Mouse (Mus musculus): ENCODE results near the gene Kcnk4. TPM values are rescaled to one million over a fixed set of nuclear protein-coding genes. Genes with fewer than 3 reads are reported as not detected.

The Kcnk4 gene
- polyA plus RNA-seq, 1 experiment from 2014 or later = 0.46 TPM

GRCm38 (mm10) chr19:6968491-6969271 is 34.4 kb upstream of the Kcnk4 start:
- 5% methylated on average over 15 of the region's 15 CpGs for WGBS
- Histone ChIP-seq H3K36me3 (ENCODE audit: insufficient read depth, low read length) (peaks cover 22% of the 10 kb centered on the region), H3K27me3 (ENCODE audit: insufficient read depth, low read length) (no peaks in the 10 kb centered on the region), H3K4me2 (ENCODE audit: low read length) (peak overlapping the region; percentile 67), H3K4me1 (replicated peaks; ENCODE audit: insufficient read depth, low read length) (peaks cover 26% of the 10 kb centered on the region), H3K9ac (ENCODE audit: low read depth, low read length) (peak overlapping the region; percentile 79), H3K4me3 (replicated peaks; ENCODE audit: low read depth, low read length) (peak overlapping the region; percentile 58), H3K27ac (peak overlapping the region; percentile 65; the same call in 1 of the 2 replicates), H3K9me3 (replicated peaks; ENCODE audit: low read length) (no peaks in the 10 kb centered on the region)
- DNase-seq (ENCODE audit: low spot score) = peak; percentile 35
- ATAC-seq (replicated peaks; ENCODE audit: low FRiP score, low read depth) = peak; percentile 23
- TF ChIP-seq CTCF (IDR thresholded peaks at IDR 0.05; ENCODE audit: low read depth) = no peak

GRCm38 (mm10) chr19:6956461-6956860 is 22.1 kb upstream of the Kcnk4 start:
- no peak overlapping the region for H3K4me3 ChIP-seq (replicated peaks; ENCODE audit: low read depth, low read length)
- TF ChIP-seq CTCF (IDR thresholded peaks at IDR 0.05; ENCODE audit: low read depth) = no peak
- no peak for DNase-seq (ENCODE audit: low spot score)
- no peak overlapping the region for H3K27ac ChIP-seq
- H3K27me3 ChIP-seq (ENCODE audit: insufficient read depth, low read length) = no peaks in the 10 kb centered on the region
- H3K9ac ChIP-seq (ENCODE audit: low read depth, low read length) = no peak overlapping the region
- H3K4me2 ChIP-seq (ENCODE audit: low read length) = no peak overlapping the region
- H3K4me1 ChIP-seq (replicated peaks; ENCODE audit: insufficient read depth, low read length) = peaks cover 8% of the 10 kb centered on the region; the same call in 1 of the 2 replicates
- peaks cover 58% of the 10 kb centered on the region for H3K36me3 ChIP-seq (ENCODE audit: insufficient read depth, low read length)
- 82% methylated on average over 10 of the region's 10 CpGs for WGBS
- H3K9me3 ChIP-seq (replicated peaks; ENCODE audit: low read length) = no peaks in the 10 kb centered on the region
- ATAC-seq (replicated peaks; ENCODE audit: low FRiP score, low read depth) = no peak

- no peak overlapping the region for H3K9ac ChIP-seq (ENCODE audit: low read depth, low read length)
- DNase-seq (ENCODE audit: low spot score) (no peak), ATAC-seq (replicated peaks; ENCODE audit: low FRiP score, low read depth) (no peak)
- no peak overlapping the region for H3K4me3 ChIP-seq (replicated peaks; ENCODE audit: low read depth, low read length)
- peaks cover 57% of the 10 kb centered on the region for H3K36me3 ChIP-seq (ENCODE audit: insufficient read depth, low read length)
- no peaks in the 10 kb centered on the region for H3K27me3 ChIP-seq (ENCODE audit: insufficient read depth, low read length)
- no peak overlapping the region for H3K27ac ChIP-seq
- 79% methylated on average over 7 of the region's 7 CpGs for WGBS
- H3K4me2 ChIP-seq (ENCODE audit: low read length) = no peak overlapping the region
- no peak for TF ChIP-seq CTCF (IDR thresholded peaks at IDR 0.05; ENCODE audit: low read depth)
- H3K9me3 ChIP-seq (replicated peaks; ENCODE audit: low read length) = no peaks in the 10 kb centered on the region
- H3K4me1 ChIP-seq (replicated peaks; ENCODE audit: insufficient read depth, low read length) = peaks cover 8% of the 10 kb centered on the region; the same call in 1 of the 2 replicates
Observed at GRCm38 (mm10) chr19:6955424-6955823, 21.1 kb upstream of the Kcnk4 start.

- no peaks in the 10 kb centered on the region for H3K27me3 ChIP-seq (ENCODE audit: insufficient read depth, low read length)
- no peak overlapping the region for H3K27ac ChIP-seq
- 53% methylated on average over 9 of the region's 9 CpGs for WGBS
- no peak overlapping the region for H3K9ac ChIP-seq (ENCODE audit: low read depth, low read length)
- ATAC-seq (replicated peaks; ENCODE audit: low FRiP score, low read depth) = no peak
- no peak overlapping the region for H3K4me3 ChIP-seq (replicated peaks; ENCODE audit: low read depth, low read length)
- H3K4me2 ChIP-seq (ENCODE audit: low read length) = no peak overlapping the region
- peak; percentile 69 for TF ChIP-seq CTCF (IDR thresholded peaks at IDR 0.05; ENCODE audit: low read depth)
- no peak for DNase-seq (ENCODE audit: low spot score)
- H3K9me3 ChIP-seq (replicated peaks; ENCODE audit: low read length) = no peaks in the 10 kb centered on the region
- peaks cover 8% of the 10 kb centered on the region; the same call in 1 of the 2 replicates for H3K4me1 ChIP-seq (replicated peaks; ENCODE audit: insufficient read depth, low read length)
- H3K36me3 ChIP-seq (ENCODE audit: insufficient read depth, low read length) = peaks cover 43% of the 10 kb centered on the region
Observed at GRCm38 (mm10) chr19:6954046-6954445, 19.7 kb upstream of the Kcnk4 start.

- no peaks in the 10 kb centered on the region for H3K9me3 ChIP-seq (replicated peaks; ENCODE audit: low read length)
- H3K4me1 ChIP-seq (replicated peaks; ENCODE audit: insufficient read depth, low read length) = peaks cover 8% of the 10 kb centered on the region; the same call in 1 of the 2 replicates
- H3K9ac ChIP-seq (ENCODE audit: low read depth, low read length) = peak overlapping the region; percentile 67
- H3K36me3 ChIP-seq (ENCODE audit: insufficient read depth, low read length) = peaks cover 37% of the 10 kb centered on the region
- H3K27me3 ChIP-seq (ENCODE audit: insufficient read depth, low read length) = no peaks in the 10 kb centered on the region
- no peak for TF ChIP-seq CTCF (IDR thresholded peaks at IDR 0.05; ENCODE audit: low read depth)
- no peak for ATAC-seq (replicated peaks; ENCODE audit: low FRiP score, low read depth)
- H3K4me3 ChIP-seq (replicated peaks; ENCODE audit: low read depth, low read length) = no peak overlapping the region
- peak; percentile 38 for DNase-seq (ENCODE audit: low spot score)
- H3K4me2 ChIP-seq (ENCODE audit: low read length) = peak overlapping the region; percentile 67
- H3K27ac ChIP-seq = peak overlapping the region; percentile 96
- WGBS = 6% methylated on average over 3 of the region's 3 CpGs
Observed at GRCm38 (mm10) chr19:6952712-6953037, 18.4 kb upstream of the Kcnk4 start.

- no peak for TF ChIP-seq CTCF (IDR thresholded peaks at IDR 0.05; ENCODE audit: low read depth)
Observed at GRCm38 (mm10) chr19:6951994-6952711, 17.8 kb upstream of the Kcnk4 start.

More at GRCm38 (mm10) chr19:6951994-6952711, 17.8 kb upstream of the Kcnk4 start:
- peak overlapping the region; percentile 58 for H3K4me3 ChIP-seq (replicated peaks; ENCODE audit: low read depth, low read length)
- peak; percentile 81 for DNase-seq (ENCODE audit: low spot score)
- peaks cover 32% of the 10 kb centered on the region for H3K36me3 ChIP-seq (ENCODE audit: insufficient read depth, low read length)
- peak overlapping the region; percentile 96 for H3K27ac ChIP-seq
- peak overlapping the region; percentile 67 for H3K4me2 ChIP-seq (ENCODE audit: low read length)
- 1% methylated on average over 31 of the region's 31 CpGs for WGBS
- no peaks in the 10 kb centered on the region for H3K9me3 ChIP-seq (replicated peaks; ENCODE audit: low read length)
- ATAC-seq (replicated peaks; ENCODE audit: low FRiP score, low read depth) = peak; percentile 64
- no peaks in the 10 kb centered on the region for H3K27me3 ChIP-seq (ENCODE audit: insufficient read depth, low read length)
- peak overlapping the region; percentile 67 for H3K9ac ChIP-seq (ENCODE audit: low read depth, low read length)
- peaks cover 8% of the 10 kb centered on the region; the same call in 1 of the 2 replicates for H3K4me1 ChIP-seq (replicated peaks; ENCODE audit: insufficient read depth, low read length)
